ENCODE assay signal across 11 mouse cellular contexts in genomic region chr5:137087410-137087809, GRCm38 (mm10). TPM values are rescaled to one million over a fixed set of nuclear protein-coding genes. Genes with fewer than 3 reads are reported as not detected.
DNase-seq lines count a peak whose midpoint lies in the region; ATAC-seq lines count a peak whose summit lies in the region.
"Had no signal": no experiment of that assay in that cellular context is flagged by ENCODE, and none has a peak within 500 bp of the region (broad histone marks: within the 10 kb centered on the region; RNA-seq: fewer than 3 reads in every experiment).

No protein-coding gene starts in this region.

- DNase-seq in adrenal gland, adult 18-20 months (ENCODE audit: low spot score in 2 of 2): peak; percentile 21 to 59
- DNase-seq in adrenal gland, postnatal 10 days: peak; percentile 57
- peak; percentile 68 to 77 for DNase-seq in heart, postnatal 14 days
- peak; percentile 68 to 79 for DNase-seq in kidney, postnatal 4 days
- no peak for DNase-seq in cerebellum, adult 11 months
- no peak for DNase-seq in thymus, postnatal 36 days
- DNase-seq: cerebellum, adult 9-11 months; thymus, adult 2 months had no signal

- H3K9ac ChIP-seq in midbrain, embryonic 16.5 days (ENCODE audit: low read depth, low read length): no peak overlapping the region
- H3K9ac ChIP-seq: limb, embryonic 12.5 days; midbrain, embryonic 12.5 days had no signal

- no peak overlapping the region for H3K27ac ChIP-seq in midbrain, embryonic 16.5 days (ENCODE audit: low read length)
- H3K27ac ChIP-seq: limb, embryonic 12.5 days; midbrain, embryonic 12.5 days had no signal

- ATAC-seq in midbrain, embryonic 16.5 days: no peak

- H3K4me1 ChIP-seq in midbrain, embryonic 16.5 days (ENCODE audit: control insufficient read depth, insufficient read depth, low read length): no peaks in the 10 kb centered on the region
- H3K4me1 ChIP-seq: midbrain, embryonic 12.5 days had no signal

- intact Hi-C loops in heart, postnatal 14 days (cut with DNase I): no loop called here

- H3K36me3 ChIP-seq in midbrain, embryonic 16.5 days (ENCODE audit: control insufficient read depth, insufficient read depth, low read length): no peaks in the 10 kb centered on the region
- H3K36me3 ChIP-seq: limb, embryonic 12.5 days; midbrain, embryonic 12.5 days had no signal

- no peaks in the 10 kb centered on the region for H3K9me3 ChIP-seq in midbrain, embryonic 16.5 days (replicated peaks; ENCODE audit: control insufficient read depth, low read length, poor library complexity, severe bottlenecking)

- H3K4me3 ChIP-seq in midbrain, embryonic 16.5 days (ENCODE audit: low read depth, low read length): no peak overlapping the region
- H3K4me3 ChIP-seq: limb, embryonic 12.5 days; midbrain, embryonic 12.5 days had no signal

- no peak overlapping the region for H3K4me2 ChIP-seq in midbrain, embryonic 16.5 days (ENCODE audit: low read length)
- H3K4me2 ChIP-seq: limb, embryonic 12.5 days; midbrain, embryonic 12.5 days had no signal

- 90% methylated on average over 8 of the region's 8 CpGs for WGBS in midbrain, embryonic 16.5 days

- no peaks in the 10 kb centered on the region for H3K27me3 ChIP-seq in midbrain, embryonic 16.5 days (ENCODE audit: control insufficient read depth, insufficient read depth, low read depth, low read length)
- H3K27me3 ChIP-seq: limb, embryonic 12.5 days; midbrain, embryonic 12.5 days had no signal

RNA-seq across cellular contexts. Expression of gene Serpine1, which starts 15.3 kb away (rescaled TPM):
- 10 to 100 TPM in 1 of 2 experiments, 1 to 10 TPM in 1; 3.3 to 17.1 TPM for total RNA-seq in adrenal gland, adult 18-20 months (2021)
- total RNA-seq in adrenal gland, postnatal 10 days (2021): 1 to 10 TPM; 1.4 to 4.6 TPM
- 10 to 100 TPM; 12.5 TPM for total RNA-seq in heart, postnatal 14 days (2021)
- 0.25 and 0.41 TPM in 2 replicates for polyA plus RNA-seq in midbrain, embryonic 16.5 days (2015; fragmentation: Nextera tagmentation; extraction: Ambion mirVana)

RNA-seq across cellular contexts. Expression of gene Trim56, which starts 28.6 kb away (rescaled TPM):
- total RNA-seq in adrenal gland, adult 18-20 months (2021): 10 to 100 TPM; 39.1 to 42.2 TPM
- total RNA-seq in adrenal gland, postnatal 10 days (2021): 10 to 100 TPM; 26.5 to 32.5 TPM
- total RNA-seq in heart, postnatal 14 days (2021): 10 to 100 TPM; 19.4 to 20.4 TPM
- polyA plus RNA-seq in midbrain, embryonic 16.5 days (2015; fragmentation: Nextera tagmentation; extraction: Ambion mirVana): 1.8 and 2.5 TPM in 2 replicates

RNA-seq across cellular contexts. Expression of gene Ap1s1, which starts 41.5 kb away (rescaled TPM):
- 10 to 100 TPM; 90.6 to 96.8 TPM for total RNA-seq in adrenal gland, adult 18-20 months (2021)
- 100 to 1,000 TPM; 105 to 106 TPM for total RNA-seq in adrenal gland, postnatal 10 days (2021)
- total RNA-seq in heart, postnatal 14 days (2021): 10 to 100 TPM; 41.9 to 50.2 TPM
- polyA plus RNA-seq in midbrain, embryonic 16.5 days (2015; fragmentation: Nextera tagmentation; extraction: Ambion mirVana): 296 and 303 TPM in 2 replicates

Comparison
In these comparisons a context has a peak if more than half of its experiments do, and no peak if none do; other contexts are left out.
1. DNase-seq: peak in adrenal gland, adult 18-20 months (2 of 2), adrenal gland, postnatal 10 days (single experiment), heart, postnatal 14 days (2 of 2) and kidney, postnatal 4 days (2 of 2); none in cerebellum, adult 11 months (single experiment) and thymus, postnatal 36 days (0 of 2).